Mouse (Mus musculus) G1E (cell line): Measurements from ENCODE around the gene Abhd15. TPM values are rescaled to one million over a fixed set of nuclear protein-coding genes. Genes with fewer than 3 reads are reported as not detected.

ENCODE experiments used
- ATAC-seq: 2 replicates; pipeline ENCODE4 v1.8.0; 2016; ENCODE audit warnings: mild to moderate bottlenecking; ENCODE audit not compliant: insufficient number of reproducible peaks, poor library complexity, low FRiP score, severe bottlenecking; ENCODE audit errors: extremely low read depth
- DNase-seq: peaks from one replicate; pipeline ENCODE4 v3.0.0; 2012; ENCODE audit warnings: low spot score
- H3K27me3 ChIP-seq: 2 replicates; pipeline ENCODE4 v1.6.1; 2012; ENCODE audit warnings: mild to moderate bottlenecking, low read length, inconsistent platforms; ENCODE audit not compliant: insufficient read depth
- H3K36me3 ChIP-seq: replicated peaks from 2 replicates; pipeline ENCODE3; 2012; ENCODE audit warnings: mild to moderate bottlenecking, inconsistent platforms
- H3K4me1 ChIP-seq: 2 replicates; pipeline ENCODE4 v1.6.1; 2012; ENCODE audit warnings: low read depth, low read length, inconsistent platforms, mixed read lengths; ENCODE audit not compliant: insufficient read depth
- H3K4me3 ChIP-seq: 2 replicates; pipeline ENCODE4 v1.5.1; 2012; ENCODE audit warnings: low read depth, mild to moderate bottlenecking, inconsistent platforms, low read length, moderate library complexity, mixed read lengths
- H3K9me3 ChIP-seq: replicated peaks from 2 replicates; pipeline ENCODE4 v1.6.1; 2012; ENCODE audit warnings: inconsistent platforms
- CTCF ChIP-seq: IDR thresholded peaks from 2 replicates; pipeline ENCODE4 v1.5.1; 2012; ENCODE audit warnings: low read depth, low read length, inconsistent platforms, mixed read lengths
- GATA1 ChIP-seq: IDR thresholded peaks from 2 replicates; pipeline ENCODE4 v1.6.1; 2012; ENCODE audit warnings: borderline replicate concordance, low read length, inconsistent platforms, mixed read lengths
- GATA2 ChIP-seq: IDR thresholded peaks from 2 replicates; pipeline ENCODE4 v1.6.1; 2012; ENCODE audit warnings: low read depth, low read length, inconsistent platforms, borderline replicate concordance
- POLR2AphosphoS5 ChIP-seq: IDR thresholded peaks from 2 replicates; pipeline ENCODE4 v1.6.1; 2012; ENCODE audit warnings: low read depth, low read length, inconsistent platforms; ENCODE audit not compliant: insufficient replicate concordance
- TAL1 ChIP-seq: conservative IDR thresholded peaks from 2 replicates; pipeline ENCODE4 v1.6.1; 2012; ENCODE audit warnings: low read depth, low read length, inconsistent platforms, mixed read lengths
- polyA plus RNA-seq: library from polyadenylated mRNA; stranded (reverse); fragments of >175 nt; gene quantifications from 2 replicates; pipeline ENCODE4 v1.2.3, GENCODE M21; 2012
- total RNA-seq, 2 experiments: library from RNA; stranded (forward) in 1 of 2; stranded (reverse) in 1 of 2; fragments of 200-1000 nt in 1 of 2; fragments of >200 nt in 1 of 2; fragmentation: Nextera tagmentation in 1 of 2; gene quantifications; 2 replicates each; pipeline ENCODE4 v1.2.3; 2014 to 2017

Gene Abhd15
- 0.30 TPM in 1 of 2 replicates, not detected in the other for total RNA-seq (2014; fragmentation: Nextera tagmentation)
- 0.12 and 0.27 TPM in 2 replicates for total RNA-seq (2017)
- 0.29 and 0.34 TPM in 2 replicates for polyA plus RNA-seq

- Histone ChIP-seq H3K36me3 (peaks cover 3% of the 10 kb centered on the region), H3K4me1 (peaks cover 53% of the 10 kb centered on the region), H3K9me3 (no peaks in the 10 kb centered on the region), H3K27me3 (peaks cover 51% of the 10 kb centered on the region), H3K4me3 (peak within 1 kb of the TSS; percentile 78)
- DNase-seq: peak; percentile 50
- TF ChIP-seq GATA1 (no peak), GATA2 (no peak), TAL1 (no peak), POLR2AphosphoS5 (no peak)
- ATAC-seq: no peak
Measured at GRCm38 (mm10) chr11:77514832-77515636, at the start of gene Abhd15. Abhd15 (plus strand) TSS chr11:77515121.

- Histone ChIP-seq H3K27me3 (peaks cover 72% of the 10 kb centered on the region), H3K36me3 (no peaks in the 10 kb centered on the region), H3K4me1 (peaks cover 7% of the 10 kb centered on the region; the same call in 1 of the 2 replicates), H3K4me3 (no peak overlapping the region), H3K9me3 (no peaks in the 10 kb centered on the region)
- ATAC-seq (no peak), DNase-seq (no peak)
- no peak for TF ChIP-seq GATA2
- no peak for TF ChIP-seq GATA1
- TF ChIP-seq CTCF: no peak
- TF ChIP-seq TAL1: no peak
- TF ChIP-seq POLR2AphosphoS5: no peak
Measured at GRCm38 (mm10) chr11:77466544-77466943, 48.4 kb upstream of the Abhd15 start.

- ATAC-seq: no peak
- peak; percentile 58 for DNase-seq
- Histone ChIP-seq H3K36me3 (no peaks in the 10 kb centered on the region), H3K9me3 (no peaks in the 10 kb centered on the region), H3K4me3 (no peak overlapping the region), H3K27me3 (peaks cover 70% of the 10 kb centered on the region), H3K4me1 (peaks cover 7% of the 10 kb centered on the region; the same call in 1 of the 2 replicates)
- no peak for TF ChIP-seq GATA1
- no peak for TF ChIP-seq CTCF
- TF ChIP-seq POLR2AphosphoS5: no peak
- TF ChIP-seq GATA2: no peak
- TF ChIP-seq TAL1: no peak
Measured at GRCm38 (mm10) chr11:77467157-77467556, 47.8 kb upstream of the Abhd15 start.

- H3K36me3 ChIP-seq: no peaks in the 10 kb centered on the region
- no peaks in the 10 kb centered on the region for H3K9me3 ChIP-seq
- ATAC-seq (no peak), DNase-seq (no peak)
- peaks cover 71% of the 10 kb centered on the region for H3K27me3 ChIP-seq
- TF ChIP-seq POLR2AphosphoS5 (no peak), GATA1 (no peak), CTCF (peak; percentile 44; the same call in 1 of the 2 replicates), TAL1 (no peak), GATA2 (no peak)
- no peak overlapping the region for H3K4me3 ChIP-seq
- H3K4me1 ChIP-seq: peaks cover 2% of the 10 kb centered on the region; the same call in 1 of the 2 replicates
Measured at GRCm38 (mm10) chr11:77467784-77468183, 47.1 kb upstream of the Abhd15 start.

DNA sequence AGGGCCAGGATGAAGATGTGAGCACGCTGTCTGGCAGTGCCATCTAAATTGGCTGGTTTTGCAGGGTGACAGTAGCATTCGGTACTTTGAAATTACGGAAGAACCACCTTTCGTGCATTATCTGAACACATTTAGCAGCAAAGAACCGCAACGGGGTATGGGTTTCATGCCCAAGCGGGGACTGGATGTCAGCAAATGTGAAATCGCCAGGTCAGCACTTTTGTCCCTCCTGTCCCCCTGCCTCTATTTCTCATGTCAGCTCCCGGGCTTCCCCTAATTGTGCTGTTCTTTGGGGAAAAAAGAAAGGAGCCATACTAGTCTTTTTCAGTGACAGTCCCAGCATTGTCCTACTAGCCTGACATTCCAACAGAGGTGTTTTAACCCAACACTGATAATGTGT, 46.5 kb upstream of the Abhd15 start:
- Histone ChIP-seq H3K36me3 (no peaks in the 10 kb centered on the region), H3K4me1 (peaks cover 2% of the 10 kb centered on the region; the same call in 1 of the 2 replicates), H3K4me3 (no peak overlapping the region), H3K27me3 (peaks cover 70% of the 10 kb centered on the region), H3K9me3 (no peaks in the 10 kb centered on the region)
- ATAC-seq: no peak
- DNase-seq: no peak
- no peak for TF ChIP-seq POLR2AphosphoS5
- TF ChIP-seq CTCF: no peak
- TF ChIP-seq GATA1: no peak
- TF ChIP-seq GATA2: no peak
- TF ChIP-seq TAL1: no peak

DNA sequence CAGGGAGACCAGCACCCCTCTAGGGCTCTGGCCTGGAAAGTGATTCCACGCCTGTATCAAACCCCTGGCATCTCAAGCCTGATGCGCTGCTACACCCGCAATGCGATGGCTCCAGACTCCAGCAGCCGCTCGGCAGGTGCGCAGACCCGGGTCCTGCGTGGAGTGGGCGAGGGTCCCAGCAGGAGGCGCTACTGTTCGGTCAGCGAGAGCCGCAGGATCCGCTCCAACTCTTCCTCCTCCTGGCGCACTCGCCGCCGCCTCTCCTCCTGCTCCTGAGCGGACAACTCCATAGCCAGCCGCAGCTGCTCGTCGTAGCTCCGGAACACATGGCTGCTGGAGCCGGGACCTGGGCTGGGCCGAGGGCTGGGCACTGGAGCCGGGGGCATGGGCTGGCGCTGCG, 43.5 kb upstream of the Abhd15 start:
- no peak for DNase-seq
- no peak for TF ChIP-seq GATA1
- Histone ChIP-seq H3K9me3 (no peaks in the 10 kb centered on the region), H3K4me3 (no peak overlapping the region), H3K4me1 (peaks cover 2% of the 10 kb centered on the region; the same call in 1 of the 2 replicates), H3K36me3 (no peaks in the 10 kb centered on the region), H3K27me3 (peaks cover 60% of the 10 kb centered on the region)
- no peak for ATAC-seq

DNA sequence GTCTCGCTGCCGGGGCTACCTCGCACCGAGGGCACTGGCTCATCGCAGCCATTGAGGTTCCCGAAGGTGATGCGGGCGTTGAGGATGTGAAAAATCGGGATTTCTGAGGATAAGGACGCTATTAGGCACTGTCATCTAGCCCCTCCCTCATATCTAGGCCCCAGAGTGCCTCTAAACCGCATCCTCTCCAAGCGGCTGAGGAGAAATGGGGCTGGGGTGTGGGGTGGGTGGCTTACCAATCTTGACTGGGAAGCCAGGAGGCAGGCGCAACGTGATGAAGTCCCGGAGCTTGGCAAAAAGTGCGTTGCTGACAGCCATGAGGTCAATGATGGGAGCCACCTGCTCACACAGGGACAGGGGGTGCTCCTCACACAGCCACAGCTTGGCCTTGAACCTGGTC, 42.1 kb upstream of the Abhd15 start:
- ATAC-seq (no peak), DNase-seq (no peak)
- TF ChIP-seq GATA1 (no peak), TAL1 (no peak), CTCF (no peak), GATA2 (no peak), POLR2AphosphoS5 (no peak)
- Histone ChIP-seq H3K27me3 (peaks cover 60% of the 10 kb centered on the region), H3K9me3 (no peaks in the 10 kb centered on the region), H3K4me3 (no peak overlapping the region), H3K4me1 (no peaks in the 10 kb centered on the region; the same call in 1 of the 2 replicates), H3K36me3 (no peaks in the 10 kb centered on the region)
